In the genomic region with DNA sequence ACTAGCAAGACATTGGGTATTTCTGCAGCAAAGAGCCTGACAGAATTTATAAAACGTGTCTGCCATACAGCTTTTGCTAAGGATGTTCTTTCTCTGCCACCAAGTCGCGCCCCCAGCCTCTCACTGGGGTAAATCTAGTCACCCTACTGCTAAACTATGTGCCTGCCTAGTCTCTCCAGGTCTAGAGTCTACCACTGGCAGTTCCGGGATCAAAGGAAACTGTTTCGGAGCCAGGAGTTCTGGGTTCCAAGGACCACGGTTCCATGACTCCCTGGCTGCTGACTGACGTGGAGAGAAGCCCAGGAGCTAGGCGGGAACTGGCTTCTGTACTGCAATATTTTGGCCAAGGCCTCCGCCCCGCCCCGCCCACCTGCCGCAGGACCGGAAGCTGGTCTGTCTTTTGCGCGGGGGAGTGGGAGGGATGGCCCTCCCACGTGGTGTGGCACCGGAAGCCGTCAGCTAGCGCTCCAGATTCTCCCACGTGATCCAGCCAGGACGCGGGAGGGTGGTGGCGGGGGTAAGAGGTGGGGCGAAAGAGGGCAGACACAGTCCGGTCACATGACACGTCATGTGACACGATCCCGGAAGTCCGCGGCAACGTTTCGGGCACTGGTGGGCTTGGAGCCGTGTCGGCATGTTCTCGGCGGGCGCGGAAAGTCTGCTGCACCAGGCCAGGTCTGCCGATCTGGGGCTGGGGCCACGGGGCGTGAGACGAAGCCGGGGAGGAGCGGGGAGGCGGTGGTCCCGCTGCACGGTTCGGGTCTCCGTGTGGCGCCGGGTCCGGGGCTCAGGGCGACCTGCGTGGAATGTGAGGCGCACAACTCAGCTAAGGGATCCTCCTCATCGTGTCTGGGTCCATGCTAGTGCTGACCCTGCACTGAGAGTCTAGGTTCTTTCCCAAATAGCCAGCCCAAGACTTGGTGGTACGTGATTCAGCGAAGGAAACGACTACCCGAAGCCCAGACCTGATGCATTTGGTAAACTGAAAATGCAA, we compare ENCODE assay signal across 8 mouse cellular contexts. TPM values are rescaled to one million over a fixed set of nuclear protein-coding genes. Genes with fewer than 3 reads are reported as not detected.
DNase-seq lines count a peak whose midpoint lies in the region; ATAC-seq and TF ChIP-seq lines count a peak whose summit lies in the region.

A gene (plus strand): TSS at position 484 of the 994 bp plus-strand sequence.

- TF ChIP-seq POLR2A in CH12.LX (IDR thresholded peaks at IDR 0.05; ENCODE audit: low read depth, low read length) = peak; percentile 78
- TF ChIP-seq POLR2A in testis, adult 2 months (IDR thresholded peaks at IDR 0.05; ENCODE audit: control insufficient read depth, low read depth, low read length) = 0 out of 2 replicates have a peak, but pooled peaks have one; percentile 12

- peak within 1 kb of the TSS; percentile 76 to 90 (median 88) for H3K4me3 ChIP-seq in CH12.LX (replicated peaks in 1 of 3; ENCODE audit: low read depth in 2 of 3, low read length in 2 of 3, poor library complexity in 1 of 3)
- peak within 1 kb of the TSS; percentile 80 for H3K4me3 ChIP-seq in forebrain, embryonic 11.5 days (ENCODE audit: low read depth, low read length)
- peak within 1 kb of the TSS; percentile 66 for H3K4me3 ChIP-seq in heart, embryonic 16.5 days (ENCODE audit: low read length)
- peak within 1 kb of the TSS; percentile 88 for H3K4me3 ChIP-seq in liver, embryonic 16.5 days (ENCODE audit: low read depth, low read length)
- peak within 1 kb of the TSS; percentile 69 for H3K4me3 ChIP-seq in neural tube, embryonic 13.5 days
- peak within 1 kb of the TSS; percentile 97 for H3K4me3 ChIP-seq in testis, adult 2 months (ENCODE audit: control insufficient read depth, low read depth, low read length)

- peaks cover 7% of the 10 kb centered on the region for H3K9me3 ChIP-seq in CH12.LX (replicated peaks; ENCODE audit: low read length)
- H3K9me3 ChIP-seq in forebrain, embryonic 11.5 days (ENCODE audit: control insufficient read depth, low read length) = no peaks in the 10 kb centered on the region
- H3K9me3 ChIP-seq in heart, embryonic 16.5 days (replicated peaks; ENCODE audit: control insufficient read depth, low read length) = no peaks in the 10 kb centered on the region
- no peaks in the 10 kb centered on the region for H3K9me3 ChIP-seq in liver, embryonic 16.5 days (replicated peaks; ENCODE audit: control insufficient read depth, low read length)
- H3K9me3 ChIP-seq in neural tube, embryonic 13.5 days = no peaks in the 10 kb centered on the region

- TF ChIP-seq EP300 in CH12.LX (IDR thresholded peaks at IDR 0.05; ENCODE audit: low read length) = no peak

- in situ Hi-C loops in CH12.LX (cut with MboI; ENCODE audit: low pct_ligation_motif_present, low pct_unique_long_range_greater_than_20kb, low sequenced_read_pairs) = no loop called here

- dilution Hi-C loops in CH12.LX (cut with MboI; ENCODE audit: extremely low pct_ligation_motif_present, extremely low pct_unique_long_range_greater_than_20kb, low sequenced_read_pairs) = no loop called here

- peak within 1 kb of the TSS; percentile 74 for H3K4me2 ChIP-seq in CH12.LX (ENCODE audit: insufficient read depth, low read depth, poor library complexity, severe bottlenecking)
- H3K4me2 ChIP-seq in forebrain, embryonic 11.5 days (ENCODE audit: low read depth, low read length, severe bottlenecking) = peak within 1 kb of the TSS; percentile 78
- peak within 1 kb of the TSS; percentile 84 for H3K4me2 ChIP-seq in heart, embryonic 16.5 days (ENCODE audit: low read depth, low read length)
- peak within 1 kb of the TSS; percentile 82 for H3K4me2 ChIP-seq in liver, embryonic 16.5 days (ENCODE audit: low read depth, low read length)
- peak within 1 kb of the TSS; percentile 95 for H3K4me2 ChIP-seq in neural tube, embryonic 13.5 days

- TF ChIP-seq RAD21 in CH12.LX (IDR thresholded peaks at IDR 0.05; ENCODE audit: low read depth, low read length) = no peak

- H3K4me1 ChIP-seq in CH12.LX (ENCODE audit: control insufficient read depth in 1 of 2, insufficient read depth in 2 of 2) = peaks cover 3 to 22% of the 10 kb centered on the region in 2 experiments; a peak in 3 of 4 replicates
- H3K4me1 ChIP-seq in forebrain, embryonic 11.5 days (replicated peaks; ENCODE audit: control insufficient read depth, insufficient read depth, low read length) = peaks cover 6% of the 10 kb centered on the region; the same call in 1 of the 2 replicates
- peaks cover 12% of the 10 kb centered on the region for H3K4me1 ChIP-seq in heart, embryonic 16.5 days (ENCODE audit: control insufficient read depth, insufficient read depth, low read length)
- peaks cover 13% of the 10 kb centered on the region for H3K4me1 ChIP-seq in liver, embryonic 16.5 days (ENCODE audit: control insufficient read depth, low read depth, low read length)
- H3K4me1 ChIP-seq in neural tube, embryonic 13.5 days (replicated peaks) = peaks cover 16% of the 10 kb centered on the region
- H3K4me1 ChIP-seq in testis, adult 2 months (ENCODE audit: control insufficient read depth, insufficient read depth, low read length) = peaks cover 15% of the 10 kb centered on the region

- peak; percentile 97 for DNase-seq in CH12.LX (ENCODE audit: extremely low read depth)
- DNase-seq in c-Kit-positive CD71-positive TER-119-negative erythroid progenitor cells, embryonic 14.5 days (ENCODE audit: low read depth) = peak; percentile 90
- DNase-seq in forebrain, embryonic 11.5 days (ENCODE audit: low spot score) = peak; percentile 98
- peak; percentile 94 to 97 for DNase-seq in kidney, postnatal 4 days

- H3K9ac ChIP-seq in CH12.LX (ENCODE audit: insufficient read depth, low read depth) = peak within 1 kb of the TSS; percentile 69
- peak within 1 kb of the TSS; percentile 72 for H3K9ac ChIP-seq in forebrain, embryonic 11.5 days (ENCODE audit: low read length)
- H3K9ac ChIP-seq in heart, embryonic 16.5 days (ENCODE audit: low read length) = peak within 1 kb of the TSS; percentile 74
- peak within 1 kb of the TSS; percentile 87 for H3K9ac ChIP-seq in liver, embryonic 16.5 days (ENCODE audit: low read depth, low read length)
- peak within 1 kb of the TSS; percentile 79 for H3K9ac ChIP-seq in neural tube, embryonic 13.5 days

- peaks cover 27 to 70% of the 10 kb centered on the region in 2 experiments for H3K36me3 ChIP-seq in CH12.LX (replicated peaks in 1 of 2; ENCODE audit: control insufficient read depth in 1 of 2, insufficient read depth in 1 of 2, low read length in 1 of 2)
- H3K36me3 ChIP-seq in forebrain, embryonic 11.5 days (ENCODE audit: control insufficient read depth, insufficient read depth, low read length) = no peaks in the 10 kb centered on the region
- H3K36me3 ChIP-seq in heart, embryonic 16.5 days (ENCODE audit: control insufficient read depth, insufficient read depth) = peaks cover 5% of the 10 kb centered on the region; the same call in 1 of the 2 replicates
- H3K36me3 ChIP-seq in liver, embryonic 16.5 days (ENCODE audit: control insufficient read depth, insufficient read depth) = peaks cover 7% of the 10 kb centered on the region
- H3K36me3 ChIP-seq in neural tube, embryonic 13.5 days = peaks cover 35% of the 10 kb centered on the region
- H3K36me3 ChIP-seq in testis, adult 2 months (ENCODE audit: control insufficient read depth, insufficient read depth, low read length) = no peaks in the 10 kb centered on the region

- TF ChIP-seq CTCF in CH12.LX (conservative IDR thresholded peaks at IDR 0.05 in 1 of 2, IDR thresholded peaks at IDR 0.05 in 1 of 2; ENCODE audit: low read depth in 2 of 2, low read length in 2 of 2) = no peak
- no peak for TF ChIP-seq CTCF in testis, adult 2 months (IDR thresholded peaks at IDR 0.05; ENCODE audit: control insufficient read depth, insufficient read depth, insufficient replicate concordance, low read depth, low read length)

- peak; percentile 94 for ATAC-seq in forebrain, embryonic 11.5 days (replicated peaks; ENCODE audit: low FRiP score)
- ATAC-seq in heart, embryonic 16.5 days (replicated peaks; ENCODE audit: extremely low read depth, insufficient read depth, low FRiP score) = peak; percentile 95
- peak; percentile 97 for ATAC-seq in liver, embryonic 16.5 days (ENCODE audit: low read depth)
- peak; percentile 88 for ATAC-seq in neural tube, embryonic 13.5 days (ENCODE audit: low read depth)

- 2% methylated on average over 60 of the region's 60 CpGs for WGBS in forebrain, embryonic 11.5 days
- WGBS in heart, embryonic 16.5 days = 2% methylated on average over 60 of the region's 60 CpGs
- 1% methylated on average over 59 of the region's 60 CpGs for WGBS in liver, embryonic 16.5 days (ENCODE audit: insufficient replicate concordance)
- WGBS in neural tube, embryonic 13.5 days = 2% methylated on average over 60 of the region's 60 CpGs

- no peaks in the 10 kb centered on the region for H3K27me3 ChIP-seq in CH12.LX (replicated peaks)
- no peaks in the 10 kb centered on the region for H3K27me3 ChIP-seq in forebrain, embryonic 11.5 days (ENCODE audit: control insufficient read depth, insufficient read depth, low read length)
- H3K27me3 ChIP-seq in heart, embryonic 16.5 days (ENCODE audit: control insufficient read depth, insufficient read depth, low read length) = no peaks in the 10 kb centered on the region
- H3K27me3 ChIP-seq in liver, embryonic 16.5 days (ENCODE audit: control insufficient read depth, insufficient read depth, low read depth, low read length) = no peaks in the 10 kb centered on the region
- H3K27me3 ChIP-seq in neural tube, embryonic 13.5 days = no peaks in the 10 kb centered on the region
- H3K27me3 ChIP-seq in testis, adult 2 months (ENCODE audit: control insufficient read depth, insufficient read depth, low read length) = no peaks in the 10 kb centered on the region

- peak within 1 kb of the TSS; percentile 52 for H3K27ac ChIP-seq in CH12.LX (ENCODE audit: insufficient read depth, low read depth)
- H3K27ac ChIP-seq in forebrain, embryonic 11.5 days (ENCODE audit: low read depth, low read length) = peak within 1 kb of the TSS; percentile 58
- H3K27ac ChIP-seq in heart, embryonic 16.5 days (ENCODE audit: low read length) = peak within 1 kb of the TSS; percentile 91
- peak within 1 kb of the TSS; percentile 82 for H3K27ac ChIP-seq in liver, embryonic 16.5 days (ENCODE audit: low read length)
- H3K27ac ChIP-seq in neural tube, embryonic 13.5 days (replicated peaks) = peak within 1 kb of the TSS; percentile 91
- peak within 1 kb of the TSS; percentile 81 for H3K27ac ChIP-seq in testis, adult 2 months (ENCODE audit: control insufficient read depth, insufficient read depth, low read depth, low read length)

- H3K79me2 ChIP-seq in CH12.LX (replicated peaks; ENCODE audit: control insufficient read depth, extremely low read depth, insufficient read depth, poor library complexity, severe bottlenecking) = peaks cover 11% of the 10 kb centered on the region

RNA-seq across cellular contexts. Expression of the gene that starts here (rescaled TPM):
- total RNA-seq in CH12.LX (2012; rRNA removed) (11.3 and 11.8 TPM in 2 replicates), CH12.LX (2014; rRNA removed) (3.1 and 4.0 TPM in 2 replicates)
- polyA plus RNA-seq in CH12.LX (2012; ENCODE audit: insufficient read length, low read depth) = 12.8 and 18.7 TPM in 2 replicates
- polyA plus RNA-seq in forebrain, embryonic 11.5 days (2014; fragmentation: Nextera tagmentation; extraction: Ambion mirVana) = 12.8 and 13.1 TPM in 2 replicates
- polyA plus RNA-seq in heart, embryonic 16.5 days (2015; fragmentation: Nextera tagmentation; extraction: Ambion mirVana) = 8.8 TPM in 2 replicates
- polyA plus RNA-seq in liver, embryonic 16.5 days (2015; fragmentation: Nextera tagmentation; extraction: Ambion mirVana) = 4.6 and 5.2 TPM in 2 replicates
- polyA plus RNA-seq in neural tube, embryonic 13.5 days (2015; fragmentation: Nextera tagmentation; extraction: Ambion mirVana) = 10.9 and 14.1 TPM in 2 replicates
- 11.7 and 13.4 TPM in 2 replicates for polyA plus RNA-seq in testis, adult 2 months (2012; rRNA removed)

Comparison
In these comparisons a context has a peak if more than half of its experiments do, and no peak if none do; other contexts are left out.
1. Peak in every context shown above with its lines: DNase-seq, ATAC-seq, H3K4me3 ChIP-seq and H3K27ac ChIP-seq.